In the genomic region with DNA sequence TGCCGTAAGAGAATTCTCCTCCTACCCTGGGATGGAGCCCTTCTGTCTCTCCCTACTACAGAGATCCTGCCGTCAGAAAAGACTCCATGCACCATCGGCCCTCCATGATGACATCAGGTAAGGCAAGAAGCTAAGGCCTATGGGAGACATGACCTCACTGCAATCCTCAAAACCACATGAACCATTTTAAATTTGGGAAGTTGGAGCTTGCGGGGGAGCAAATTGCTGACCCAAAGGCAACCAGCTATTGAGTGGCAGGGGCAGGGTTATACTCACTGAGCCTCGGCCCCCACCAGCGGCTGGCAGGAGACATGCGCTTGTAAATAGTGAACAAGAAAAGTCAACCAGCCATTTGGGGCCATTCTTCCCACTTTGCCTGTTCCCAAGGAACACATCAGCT, we compare ENCODE assay signal across 23 mouse cellular contexts. TPM values are rescaled to one million over a fixed set of nuclear protein-coding genes. Genes with fewer than 3 reads are reported as not detected.
A peak's percentile ranks its signal among the peaks of the same experiment; 100 is the strongest.
DNase-seq lines count a peak whose midpoint lies in the region; ATAC-seq and TF ChIP-seq lines count a peak whose summit lies in the region.
"Had no signal": no experiment of that assay in that cellular context is flagged by ENCODE, and none has a peak within 500 bp of the region (broad histone marks: within the 10 kb centered on the region; RNA-seq: fewer than 3 reads in every experiment).

No protein-coding gene starts in this region.

- H3K4me1 ChIP-seq in heart, embryonic 10.5 days, result peaks cover 63% of the 10 kb centered on the region
- H3K4me1 ChIP-seq in heart, embryonic 11.5 days (ENCODE audit: control insufficient read depth, insufficient read depth, low read length), result peaks cover 25% of the 10 kb centered on the region
- peaks cover 45% of the 10 kb centered on the region for H3K4me1 ChIP-seq in E14TG2a.4 (replicated peaks; ENCODE audit: low read depth, low read length)

- TF ChIP-seq CTCF in E14TG2a.4 (conservative IDR thresholded peaks at IDR 0.05; ENCODE audit: low read length), result no peak

- H3K9me3 ChIP-seq in heart, embryonic 10.5 days, result peaks cover 3% of the 10 kb centered on the region; the same call in 1 of the 2 replicates
- no peaks in the 10 kb centered on the region for H3K9me3 ChIP-seq in heart, embryonic 11.5 days (replicated peaks; ENCODE audit: control insufficient read depth, low read length)
- H3K9me3 ChIP-seq in E14TG2a.4 (ENCODE audit: low read length), result no peaks in the 10 kb centered on the region
- H3K9me3 ChIP-seq: embryonic facial prominence, embryonic 12.5 days; forebrain, embryonic 13.5 days; forebrain, embryonic 15.5 days had no signal

- DNase-seq in heart, embryonic 10.5 days (ENCODE audit: low spot score), result no peak
- DNase-seq in R1 (ENCODE audit: low read depth, low spot score) (peak; percentile 12), MN1 (ENCODE audit: low spot score) (no peak)
- DNase-seq in lung, postnatal 10 days, result no peak
- DNase-seq: adrenal gland, adult 8-10 months; adrenal gland, postnatal 14 days; adrenal gland, postnatal 36 days; cerebellum, adult 11-12 months; cerebellum, adult 2 months; cerebellum, adult 9-10 months; cerebellum, postnatal 10 days; cerebellum, postnatal 25 days; forebrain, postnatal 0 days had no signal

- no peak for ATAC-seq in heart, embryonic 11.5 days (replicated peaks; ENCODE audit: insufficient number of reproducible peaks, low FRiP score, low TSS enrichment)
- ATAC-seq: activated CD4-positive, CD25-positive, alpha-beta regulatory T cell, adult 4 months; forebrain, embryonic 13.5 days; forebrain, embryonic 15.5 days; forebrain, postnatal 0 days had no signal

- no peak overlapping the region for H3K4me2 ChIP-seq in heart, embryonic 11.5 days
- H3K4me2 ChIP-seq: embryonic facial prominence, embryonic 12.5 days; forebrain, embryonic 13.5 days; forebrain, embryonic 15.5 days had no signal

- H3K36me3 ChIP-seq in heart, embryonic 10.5 days, result no peaks in the 10 kb centered on the region
- H3K36me3 ChIP-seq in heart, embryonic 11.5 days (ENCODE audit: control insufficient read depth, insufficient read depth, low read length), result no peaks in the 10 kb centered on the region
- no peaks in the 10 kb centered on the region for H3K36me3 ChIP-seq in E14TG2a.4 (ENCODE audit: insufficient read depth, low read length)
- no peaks in the 10 kb centered on the region; the same call in 1 of the 2 replicates for H3K36me3 ChIP-seq in macrophage (ENCODE audit: inconsistent target)
- H3K36me3 ChIP-seq: embryonic facial prominence, embryonic 10.5 days; embryonic facial prominence, embryonic 12.5 days; forebrain, embryonic 15.5 days; G1E had no signal

- H3K4me3 ChIP-seq in heart, embryonic 10.5 days, result no peak overlapping the region
- no peak overlapping the region for H3K4me3 ChIP-seq in heart, embryonic 11.5 days (ENCODE audit: low read depth, low read length)
- peak overlapping the region; percentile 46 for H3K4me3 ChIP-seq in E14TG2a.4 (replicated peaks; ENCODE audit: low read length)
- H3K4me3 ChIP-seq in macrophage (ENCODE audit: inconsistent target), result no peak overlapping the region
- H3K4me3 ChIP-seq: embryonic facial prominence, embryonic 10.5 days; embryonic facial prominence, embryonic 12.5 days; forebrain, embryonic 13.5 days; forebrain, embryonic 15.5 days had no signal

- H3K27ac ChIP-seq in heart, embryonic 10.5 days, result peak overlapping the region; percentile 17; the same call in 1 of the 2 replicates
- H3K27ac ChIP-seq in heart, embryonic 11.5 days (ENCODE audit: low read depth, low read length), result no peak overlapping the region
- peak overlapping the region; percentile 94 for H3K27ac ChIP-seq in macrophage
- H3K27ac ChIP-seq: embryonic facial prominence, embryonic 10.5 days; embryonic facial prominence, embryonic 12.5 days; forebrain, embryonic 13.5 days; forebrain, embryonic 15.5 days had no signal

- H3K27me3 ChIP-seq in heart, embryonic 10.5 days (ENCODE audit: insufficient read depth, poor library complexity, severe bottlenecking), result peaks cover 26% of the 10 kb centered on the region
- no peaks in the 10 kb centered on the region for H3K27me3 ChIP-seq in heart, embryonic 11.5 days (ENCODE audit: control insufficient read depth, insufficient read depth, low read length)
- H3K27me3 ChIP-seq in E14TG2a.4 (ENCODE audit: insufficient read depth, low read length), result peaks cover 25% of the 10 kb centered on the region

- 78% methylated on average over 7 of the region's 7 CpGs for WGBS in heart, embryonic 10.5 days
- WGBS in heart, embryonic 11.5 days (ENCODE audit: insufficient replicate concordance), result 71% methylated on average over 7 of the region's 7 CpGs
- WGBS in macrophage (ENCODE audit: missing documents), result 44% methylated on average over 7 of the region's 7 CpGs

- H3K9ac ChIP-seq in heart, embryonic 11.5 days (ENCODE audit: low read depth, low read length), result no peak overlapping the region
- H3K9ac ChIP-seq: embryonic facial prominence, embryonic 12.5 days; forebrain, embryonic 13.5 days; forebrain, embryonic 15.5 days; forebrain, postnatal 0 days had no signal

- H3K79me2 ChIP-seq in macrophage (ENCODE audit: inconsistent target), result peaks cover 96% of the 10 kb centered on the region

RNA-seq across cellular contexts. Expression of gene Cdk18, which starts 3.9 kb away (rescaled TPM):
- polyA plus RNA-seq in heart, embryonic 10.5 days (2016; fragmentation: Nextera tagmentation; extraction: Ambion mirVana), result 6.8 and 6.9 TPM in 2 replicates
- 4.2 and 4.4 TPM in 2 replicates for polyA plus RNA-seq in heart, embryonic 11.5 days (2014; fragmentation: Nextera tagmentation; extraction: Ambion mirVana)
- 100 to 1,000 TPM in 18 of 26 experiments, 10 to 100 TPM in 8; 36.4 to 443 (median 163) TPM for total RNA-seq in macrophage (2018; cell fraction: chromatin; rRNA removed)
- total RNA-seq in macrophage (2018; cell fraction: cytosol; rRNA removed), result 100 to 1,000 TPM in 8 of 26 experiments, 10 to 100 TPM in 18; 32.8 to 118 (median 70.3) TPM
- 100 to 1,000 TPM in 12 of 26 experiments, 10 to 100 TPM in 14; 32.7 to 253 (median 92.9) TPM for total RNA-seq in macrophage (2018; cell fraction: nucleus; rRNA removed)
- polyA plus RNA-seq in macrophage (2018), result 71.8 to 165 TPM (median 102 TPM) in 3 replicates
- polyA plus RNA-seq: activated CD4-positive, CD25-positive, alpha-beta regulatory T cell, adult 4 months had no signal

RNA-seq across cellular contexts. Expression of gene Lemd1, which starts 55.6 kb away (rescaled TPM):
- 0.12 and 0.49 TPM in 2 replicates for polyA plus RNA-seq in heart, embryonic 10.5 days (2016; fragmentation: Nextera tagmentation; extraction: Ambion mirVana)
- not detected in 2 replicates for polyA plus RNA-seq in heart, embryonic 11.5 days (2014; fragmentation: Nextera tagmentation; extraction: Ambion mirVana)
- not detected for total RNA-seq in macrophage (2018; cell fraction: chromatin; rRNA removed)
- total RNA-seq in macrophage (2018; cell fraction: cytosol; rRNA removed), result not detected
- not detected for total RNA-seq in macrophage (2018; cell fraction: nucleus; rRNA removed)
- polyA plus RNA-seq in macrophage (2018), result not detected in 3 replicates
- total RNA-seq: adrenal gland, postnatal 14 days had no signal
- polyA plus RNA-seq: activated CD4-positive, CD25-positive, alpha-beta regulatory T cell, adult 4 months; G1E had no signal

RNA-seq across cellular contexts. Expression of gene AC124108.1, which starts 55.6 kb away (rescaled TPM):
- 0.05 TPM in 1 of 2 replicates, not detected in the other for polyA plus RNA-seq in heart, embryonic 10.5 days (2016; fragmentation: Nextera tagmentation; extraction: Ambion mirVana)
- polyA plus RNA-seq in heart, embryonic 11.5 days (2014; fragmentation: Nextera tagmentation; extraction: Ambion mirVana), result 0.03 TPM in 1 of 2 replicates, not detected in the other
- total RNA-seq in macrophage (2018; cell fraction: chromatin; rRNA removed), result not detected
- total RNA-seq in macrophage (2018; cell fraction: cytosol; rRNA removed), result not detected
- not detected for total RNA-seq in macrophage (2018; cell fraction: nucleus; rRNA removed)
- not detected in 3 replicates for polyA plus RNA-seq in macrophage (2018)
- total RNA-seq: adrenal gland, adult 18-20 months had no signal
- polyA plus RNA-seq: activated CD4-positive, CD25-positive, alpha-beta regulatory T cell, adult 4 months; G1E had no signal
